Mouse (Mus musculus): ENCODE data around the gene Col1a1. TPM values are rescaled to one million over a fixed set of nuclear protein-coding genes. Genes with fewer than 3 reads are reported as not detected.

The Col1a1 gene
- total and polyA plus RNA-seq, 3 experiments = 0.11 to 0.13 TPM; not detected in 1

DNA sequence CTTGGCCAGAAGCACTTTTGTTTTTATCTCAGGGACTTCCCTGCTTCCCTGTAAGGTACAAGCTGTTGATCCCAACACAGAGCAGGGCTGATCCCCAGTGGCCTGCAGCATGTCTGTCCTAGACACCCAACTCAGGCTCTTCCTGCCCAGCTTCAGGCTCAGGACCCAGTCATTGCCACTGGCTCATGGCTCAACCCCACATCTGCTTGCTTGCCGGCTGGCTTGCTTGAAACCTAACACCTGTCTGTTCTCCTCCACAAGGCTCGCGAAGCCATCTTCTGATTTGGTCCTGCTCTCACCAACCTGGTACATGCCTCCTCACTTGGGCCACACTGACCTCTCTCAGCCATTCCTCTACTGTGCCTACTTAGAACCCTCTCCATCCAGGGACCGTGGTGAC, 5.9 kb upstream of the Col1a1 start:
- no peak overlapping the region for H3K9ac ChIP-seq (ENCODE audit: insufficient read depth, low read depth)
- peaks cover 0 to 6% of the 10 kb centered on the region in 2 experiments; a peak in 2 of 4 replicates for H3K4me1 ChIP-seq (ENCODE audit: control insufficient read depth in 1 of 2, insufficient read depth in 2 of 2)
- no peak for DNase-seq (ENCODE audit: extremely low read depth)
- no peak overlapping the region for H3K4me2 ChIP-seq (ENCODE audit: insufficient read depth, low read depth, poor library complexity, severe bottlenecking)
- H3K4me3 ChIP-seq (replicated peaks in 1 of 3; ENCODE audit: low read depth in 2 of 3, low read length in 2 of 3, poor library complexity in 1 of 3) = no peak overlapping the region
- in situ Hi-C loops (cut with MboI; ENCODE audit: low pct_ligation_motif_present, low pct_unique_long_range_greater_than_20kb, low sequenced_read_pairs) (loop anchor here (10.0 kb wide), 1 partner anchor 195 kb away; no protein-coding TSS in a partner anchor), dilution Hi-C loops (cut with MboI; ENCODE audit: extremely low pct_ligation_motif_present, extremely low pct_unique_long_range_greater_than_20kb, low sequenced_read_pairs) (no loop called here)
- TF ChIP-seq NRF1 (IDR thresholded peaks at IDR 0.05; ENCODE audit: low read depth, low read length) (no peak), USF2 (conservative IDR thresholded peaks at IDR 0.05; ENCODE audit: low read depth, low read length) (no peak), RAD21 (IDR thresholded peaks at IDR 0.05; ENCODE audit: low read depth, low read length) (no peak), MXI1 (IDR thresholded peaks at IDR 0.05; ENCODE audit: low read depth, low read length) (no peak)
- no peaks in the 10 kb centered on the region for H3K9me3 ChIP-seq (replicated peaks; ENCODE audit: low read length)
- peaks cover 92% of the 10 kb centered on the region for H3K27me3 ChIP-seq (replicated peaks)
- H3K36me3 ChIP-seq (replicated peaks in 1 of 2; ENCODE audit: control insufficient read depth in 1 of 2, insufficient read depth in 1 of 2, low read length in 1 of 2) = no peaks in the 10 kb centered on the region
- no peaks in the 10 kb centered on the region for H3K79me2 ChIP-seq (replicated peaks; ENCODE audit: control insufficient read depth, extremely low read depth, insufficient read depth, poor library complexity, severe bottlenecking)
- H3K27ac ChIP-seq (ENCODE audit: insufficient read depth, low read depth) = no peak overlapping the region

DNA sequence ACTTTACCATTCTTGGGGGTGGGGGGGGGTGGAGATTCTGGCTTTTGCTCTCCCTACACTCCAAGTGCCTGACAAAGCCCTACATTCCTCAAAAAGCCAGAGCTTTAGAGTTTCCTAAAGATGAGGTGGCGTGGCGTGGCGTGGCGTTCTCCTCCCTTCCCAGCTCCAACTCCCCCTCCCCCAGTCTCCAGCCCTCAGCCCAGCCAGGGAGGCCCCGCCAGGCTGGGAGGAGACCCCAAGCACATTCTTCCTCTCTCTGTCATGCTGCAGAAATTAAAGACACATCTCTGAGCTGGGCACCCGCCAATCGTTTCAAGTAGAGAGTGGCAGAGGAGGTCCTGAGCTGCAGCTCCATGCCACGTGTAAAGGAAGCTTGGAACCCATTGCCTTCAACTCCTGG, 2.4 kb upstream of the Col1a1 start:
- peaks cover 93% of the 10 kb centered on the region for H3K27me3 ChIP-seq (replicated peaks)
- H3K9me3 ChIP-seq (replicated peaks; ENCODE audit: low read length) = no peaks in the 10 kb centered on the region
- in situ Hi-C loops (cut with MboI; ENCODE audit: low pct_ligation_motif_present, low pct_unique_long_range_greater_than_20kb, low sequenced_read_pairs) = loop anchor here (10.0 kb wide), 1 partner anchor 199 kb away; no protein-coding TSS in a partner anchor
- no peaks in the 10 kb centered on the region for H3K79me2 ChIP-seq (replicated peaks; ENCODE audit: control insufficient read depth, extremely low read depth, insufficient read depth, poor library complexity, severe bottlenecking)
- H3K36me3 ChIP-seq (replicated peaks in 1 of 2; ENCODE audit: control insufficient read depth in 1 of 2, insufficient read depth in 1 of 2, low read length in 1 of 2) = no peaks in the 10 kb centered on the region
- TF ChIP-seq JUND (conservative IDR thresholded peaks at IDR 0.05; ENCODE audit: low read depth, low read length) (no peak), ELF1 (IDR thresholded peaks at IDR 0.05; ENCODE audit: low read depth, low read length) (no peak), SIN3A (IDR thresholded peaks at IDR 0.05; ENCODE audit: low read length) (no peak), HCFC1 (IDR thresholded peaks at IDR 0.05; ENCODE audit: low read depth, low read length) (no peak), NELFE (IDR thresholded peaks at IDR 0.05; ENCODE audit: low read depth, low read length) (no peak), MAZ (IDR thresholded peaks at IDR 0.05; ENCODE audit: low read depth, low read length) (no peak), KAT2A (IDR thresholded peaks at IDR 0.05; ENCODE audit: insufficient replicate concordance, low read length) (no peak), PAX5 (IDR thresholded peaks at IDR 0.05; ENCODE audit: low read length) (no peak), IRF4 (IDR thresholded peaks at IDR 0.05; ENCODE audit: low read depth, low read length) (no peak), GABPA (IDR thresholded peaks at IDR 0.05; ENCODE audit: insufficient replicate concordance, low read depth, low read length) (no peak), MXI1 (IDR thresholded peaks at IDR 0.05; ENCODE audit: low read depth, low read length) (no peak), TBP (conservative IDR thresholded peaks at IDR 0.05; ENCODE audit: low read depth, low read length) (no peak), E2F4 (IDR thresholded peaks at IDR 0.05; ENCODE audit: insufficient replicate concordance, low read depth, low read length) (no peak), USF1 (IDR thresholded peaks at IDR 0.05; ENCODE audit: low read depth, low read length) (no peak), UBTF (IDR thresholded peaks at IDR 0.05; ENCODE audit: low read depth, low read length) (no peak), MAX (IDR thresholded peaks at IDR 0.05; ENCODE audit: low read length) (no peak), POLR2A (IDR thresholded peaks at IDR 0.05; ENCODE audit: low read depth, low read length) (no peak), RCOR1 (conservative IDR thresholded peaks at IDR 0.05; ENCODE audit: low read depth, low read length) (no peak)
- no peak for DNase-seq (ENCODE audit: extremely low read depth)
- H3K4me3 ChIP-seq (replicated peaks in 1 of 3; ENCODE audit: low read depth in 2 of 3, low read length in 2 of 3, poor library complexity in 1 of 3) = no peak overlapping the region
- dilution Hi-C loops (cut with MboI; ENCODE audit: extremely low pct_ligation_motif_present, extremely low pct_unique_long_range_greater_than_20kb, low sequenced_read_pairs) = no loop called here
- no peak overlapping the region for H3K4me2 ChIP-seq (ENCODE audit: insufficient read depth, low read depth, poor library complexity, severe bottlenecking)
- H3K9ac ChIP-seq (ENCODE audit: insufficient read depth, low read depth) = no peak overlapping the region
- no peak overlapping the region for H3K27ac ChIP-seq (ENCODE audit: insufficient read depth, low read depth)
- H3K4me1 ChIP-seq (ENCODE audit: control insufficient read depth in 1 of 2, insufficient read depth in 2 of 2) = peaks cover 4 to 22% of the 10 kb centered on the region in 2 experiments; a peak in 3 of 4 replicates
